Mouse (Mus musculus) spleen, adult 10 weeks (tissue): ENCODE data around the gene Prap1. TPM values are rescaled to one million over a fixed set of nuclear protein-coding genes. Genes with fewer than 3 reads are reported as not detected.

Source experiments
- polyA plus RNA-seq: library from polyadenylated mRNA; stranded (reverse); fragments of 350-450 nt; fragmentation: Illumina TruSeq; extraction: RNeasy Lipid Tissue Mini Kit (QIAGEN cat#74804); gene quantifications from one replicate; pipeline ENCODE4 v1.2.3, GENCODE M21; 2015; ENCODE audit warnings: low replicate concordance; ENCODE audit not compliant: insufficient read depth

Gene Prap1
- polyA plus RNA-seq, result not detected

DNA sequence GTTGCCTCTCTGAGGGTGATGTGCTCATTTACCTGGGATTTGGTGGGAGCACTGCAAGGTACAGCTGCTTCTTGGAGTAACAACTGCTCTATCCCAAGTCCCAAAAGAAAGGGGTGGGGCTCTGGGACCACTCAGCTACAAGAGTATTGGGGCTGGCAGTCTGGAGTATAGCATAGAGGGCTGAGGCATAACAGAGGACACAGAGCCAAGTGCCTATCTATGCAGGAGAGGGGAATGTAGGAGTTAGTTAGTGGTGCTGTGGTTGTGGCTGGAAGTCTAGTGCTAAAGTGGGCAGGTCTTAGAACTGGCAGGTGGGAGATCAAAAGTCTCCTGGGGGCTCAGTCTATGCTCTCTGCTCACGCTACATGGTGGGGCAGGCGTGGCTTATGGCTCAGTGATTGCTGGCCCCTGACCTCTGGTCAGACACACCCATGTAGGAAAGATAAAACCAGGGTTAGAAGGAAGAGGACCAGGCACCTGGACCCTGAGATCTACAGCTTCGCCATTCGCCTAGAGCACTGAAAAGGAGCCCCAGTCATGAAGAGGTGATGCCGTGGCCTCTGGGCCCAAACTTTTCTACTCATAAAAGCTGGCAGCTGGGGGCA, at the start of gene Prap1:
Prap1 (plus strand) TSS at position 472 of the 605 bp plus-strand sequence.

GRCm38 (mm10) chr7:140048361-140049114, 44.7 kb upstream of the Prap1 start, which contains the start of gene Msx3:
Gene Msx3, minus strand, starts transcription at chr7:140049089.

GRCm38 (mm10) chr7:140082242-140082678, 10.9 kb upstream of the Prap1 start, which contains the start of gene Caly:
Gene Caly, minus strand, starts transcription at chr7:140082548.

GRCm38 (mm10) chr7:140101993-140102860, 9.0 kb downstream of the Prap1 start, which contains the start of gene Fuom:
Gene Fuom, minus strand, starts transcription at chr7:140102441.

DNA sequence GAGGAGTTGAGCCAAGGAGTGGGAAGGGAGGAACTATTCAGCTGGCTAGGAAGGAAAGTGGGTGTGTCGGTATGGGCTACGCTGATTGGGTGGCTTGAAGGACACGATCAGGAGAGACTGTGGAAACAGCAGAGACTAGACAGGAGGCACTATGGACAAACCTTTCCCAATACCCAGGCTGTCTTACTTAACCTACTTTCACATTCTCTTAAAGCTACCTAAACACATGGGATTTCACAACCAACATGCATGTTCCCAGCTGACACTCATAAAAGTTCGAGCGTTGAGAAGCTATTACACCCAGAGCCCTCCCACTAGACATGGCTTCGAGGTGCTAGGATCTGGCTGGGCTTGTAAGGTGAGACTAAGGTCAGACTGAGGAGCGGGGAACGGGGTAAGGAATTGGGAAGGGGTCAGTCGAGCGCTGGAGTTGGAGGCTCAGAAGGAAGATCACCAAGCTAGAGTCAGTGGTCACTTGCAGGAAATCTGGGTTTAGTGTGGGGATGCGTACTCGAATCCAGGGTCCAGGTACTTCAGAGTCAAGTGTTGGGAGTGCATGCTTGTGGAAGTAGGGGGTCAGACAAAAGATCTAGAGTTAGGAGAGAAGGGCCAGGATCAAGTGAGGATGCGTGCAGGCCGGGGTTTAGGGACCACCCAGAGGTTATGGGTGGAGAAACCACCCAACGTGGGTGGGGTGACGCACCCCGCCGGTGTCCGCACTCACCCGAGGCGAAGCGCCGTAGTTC, 22.6 kb downstream of the Prap1 start, which contains the start of gene Paox:
Paox (plus strand) TSS at position 217 of the 746 bp plus-strand sequence.

GRCm38 (mm10) chr7:140116329-140117054, 23.3 kb downstream of the Prap1 start, which contains the start of gene Echs1:
Gene Echs1, minus strand, starts transcription at chr7:140116476.

GRCm38 (mm10) chr7:140137135-140138020, 44.2 kb downstream of the Prap1 start, which contains the start of gene Mtg1:
Gene Mtg1, plus strand, starts transcription at chr7:140137564.

Other genes starting within 250 kb of the Prap1 start
- 0.12 TPM for gene Kndc1, start 198.7 kb upstream of the Prap1 start, polyA plus RNA-seq
- 0.19 TPM for gene Utf1, start 149.6 kb upstream of the Prap1 start, polyA plus RNA-seq
- gene 6430531B16Rik, start 114.6 kb upstream of the Prap1 start, polyA plus RNA-seq, result not detected
- gene Adam8, start 100.8 kb upstream of the Prap1 start, polyA plus RNA-seq, result 15.3 TPM
- 39.7 TPM for gene Zfp511, start 57.0 kb upstream of the Prap1 start, polyA plus RNA-seq
- 21.8 TPM for gene Tubgcp2, start 56.7 kb upstream of the Prap1 start, polyA plus RNA-seq
- not detected for gene Msx3, start 44.3 kb upstream of the Prap1 start, polyA plus RNA-seq
- not detected for gene Caly, start 10.8 kb upstream of the Prap1 start, polyA plus RNA-seq
- gene Fuom, start 9.0 kb downstream of the Prap1 start, polyA plus RNA-seq, result 3.8 TPM
- 9.2 TPM for gene Paox, start 22.4 kb downstream of the Prap1 start, polyA plus RNA-seq
- gene Echs1, start 23.1 kb downstream of the Prap1 start, polyA plus RNA-seq, result 39.4 TPM
- gene Mtg1, start 44.2 kb downstream of the Prap1 start, polyA plus RNA-seq, result 17.2 TPM
- 0.19 TPM for gene Sprn, start 61.5 kb downstream of the Prap1 start, polyA plus RNA-seq
- gene Olfr522, start 71.4 kb downstream of the Prap1 start, polyA plus RNA-seq, result not detected
- not detected for gene Olfr523, start 79.8 kb downstream of the Prap1 start, polyA plus RNA-seq
- gene Olfr524, start 112.6 kb downstream of the Prap1 start, polyA plus RNA-seq, result not detected
- gene Cd163l1, start 124.9 kb downstream of the Prap1 start, polyA plus RNA-seq, result 0.58 TPM
- gene 5830411N06Rik, start 153.9 kb downstream of the Prap1 start, polyA plus RNA-seq, result 1.0 TPM
- gene Olfr525, start 227.5 kb downstream of the Prap1 start, polyA plus RNA-seq, result not detected
- gene Olfr527, start 240.6 kb downstream of the Prap1 start, polyA plus RNA-seq, result not detected